Mouse (Mus musculus): Measurements from ENCODE around the gene Slit3. TPM values are rescaled to one million over a fixed set of nuclear protein-coding genes. Genes with fewer than 3 reads are reported as not detected.

Slit3 gene
- polyA plus RNA-seq, 1 experiment from 2014 or later = 4.5 TPM

MicroRNA genes within 50 kb of the gene (microRNA counts, 519-probe panel; counts per million panel counts)
- 3,338 counts per million, percentile 92 among the panel's probes with 10 or more counts for microRNA mmu-miR-218

Small RNAs within 50 kb of the gene (microRNA-seq; reads per million reads assigned to microRNA genes)
- gene Mir218-2 = 39.8 reads per million, percentile 43 among the genes with 10 or more reads in this experiment

All from midbrain, embryonic 16.5 days (tissue).